Mouse (Mus musculus) G1E (cell line): ENCODE data around the gene Lrig3. TPM values are rescaled to one million over a fixed set of nuclear protein-coding genes. Genes with fewer than 3 reads are reported as not detected.

Experiments used
- ATAC-seq: 2 replicates; pipeline ENCODE4 v1.8.0; 2016; ENCODE audit warnings: mild to moderate bottlenecking; ENCODE audit not compliant: insufficient number of reproducible peaks, poor library complexity, low FRiP score, severe bottlenecking; ENCODE audit errors: extremely low read depth
- DNase-seq: peaks from one replicate; pipeline ENCODE4 v3.0.0; 2012; ENCODE audit warnings: low spot score
- H3K27me3 ChIP-seq: 2 replicates; pipeline ENCODE4 v1.6.1; 2012; ENCODE audit warnings: mild to moderate bottlenecking, low read length, inconsistent platforms; ENCODE audit not compliant: insufficient read depth
- H3K36me3 ChIP-seq: replicated peaks from 2 replicates; pipeline ENCODE3; 2012; ENCODE audit warnings: mild to moderate bottlenecking, inconsistent platforms
- H3K4me1 ChIP-seq: 2 replicates; pipeline ENCODE4 v1.6.1; 2012; ENCODE audit warnings: low read depth, low read length, inconsistent platforms, mixed read lengths; ENCODE audit not compliant: insufficient read depth
- H3K4me3 ChIP-seq: 2 replicates; pipeline ENCODE4 v1.5.1; 2012; ENCODE audit warnings: low read depth, mild to moderate bottlenecking, inconsistent platforms, low read length, moderate library complexity, mixed read lengths
- H3K9me3 ChIP-seq: replicated peaks from 2 replicates; pipeline ENCODE4 v1.6.1; 2012; ENCODE audit warnings: inconsistent platforms
- CTCF ChIP-seq: IDR thresholded peaks from 2 replicates; pipeline ENCODE4 v1.5.1; 2012; ENCODE audit warnings: low read depth, low read length, inconsistent platforms, mixed read lengths
- GATA1 ChIP-seq: IDR thresholded peaks from 2 replicates; pipeline ENCODE4 v1.6.1; 2012; ENCODE audit warnings: borderline replicate concordance, low read length, inconsistent platforms, mixed read lengths
- GATA2 ChIP-seq: IDR thresholded peaks from 2 replicates; pipeline ENCODE4 v1.6.1; 2012; ENCODE audit warnings: low read depth, low read length, inconsistent platforms, borderline replicate concordance
- POLR2AphosphoS5 ChIP-seq: IDR thresholded peaks from 2 replicates; pipeline ENCODE4 v1.6.1; 2012; ENCODE audit warnings: low read depth, low read length, inconsistent platforms; ENCODE audit not compliant: insufficient replicate concordance
- TAL1 ChIP-seq: conservative IDR thresholded peaks from 2 replicates; pipeline ENCODE4 v1.6.1; 2012; ENCODE audit warnings: low read depth, low read length, inconsistent platforms, mixed read lengths
- polyA plus RNA-seq: library from polyadenylated mRNA; stranded (reverse); fragments of >175 nt; gene quantifications from 2 replicates; pipeline ENCODE4 v1.2.3, GENCODE M21; 2012
- total RNA-seq, 2 experiments: library from RNA; stranded (forward) in 1 of 2; stranded (reverse) in 1 of 2; fragments of 200-1000 nt in 1 of 2; fragments of >200 nt in 1 of 2; fragmentation: Nextera tagmentation in 1 of 2; gene quantifications; 2 replicates each; pipeline ENCODE4 v1.2.3; 2014 to 2017

Gene Lrig3
- not detected in 2 replicates for total RNA-seq (2014; fragmentation: Nextera tagmentation)
- 0.12 and 0.22 TPM in 2 replicates for total RNA-seq (2017)
- not detected in 2 replicates for polyA plus RNA-seq

- TF ChIP-seq POLR2AphosphoS5 (no peak), GATA2 (no peak), CTCF (no peak), TAL1 (no peak), GATA1 (no peak)
- ATAC-seq, result no peak
- Histone ChIP-seq H3K9me3 (peaks cover 50% of the 10 kb centered on the region), H3K27me3 (no peaks in the 10 kb centered on the region), H3K4me1 (no peaks in the 10 kb centered on the region), H3K4me3 (no peak within 1 kb of the TSS; the same call in 1 of the 2 replicates), H3K36me3 (no peaks in the 10 kb centered on the region)
- no peak for DNase-seq
Observed at GRCm38 (mm10) chr10:125965968-125966480, at the start of gene Lrig3. Lrig3 (plus strand) TSS chr10:125966168.

- Histone ChIP-seq H3K4me3 (no peak overlapping the region), H3K27me3 (no peaks in the 10 kb centered on the region), H3K36me3 (no peaks in the 10 kb centered on the region), H3K9me3 (peaks cover 37% of the 10 kb centered on the region), H3K4me1 (no peaks in the 10 kb centered on the region)
- ATAC-seq, result no peak
- TF ChIP-seq GATA2, result no peak
- no peak for TF ChIP-seq CTCF
- TF ChIP-seq POLR2AphosphoS5, result no peak
- TF ChIP-seq TAL1, result no peak
- TF ChIP-seq GATA1, result no peak
- no peak for DNase-seq
Observed at GRCm38 (mm10) chr10:125916781-125917180, 49.2 kb upstream of the Lrig3 start.

- H3K9me3 ChIP-seq, result peaks cover 32% of the 10 kb centered on the region
Observed at GRCm38 (mm10) chr10:125917436-125917871, 48.5 kb upstream of the Lrig3 start.

GRCm38 (mm10) chr10:125918994-125919393 is 47.0 kb upstream of the Lrig3 start:
- TF ChIP-seq CTCF (no peak), GATA1 (no peak), TAL1 (no peak), POLR2AphosphoS5 (no peak), GATA2 (no peak)
- ATAC-seq, result no peak
- Histone ChIP-seq H3K9me3 (peaks cover 27% of the 10 kb centered on the region), H3K4me1 (no peaks in the 10 kb centered on the region), H3K36me3 (no peaks in the 10 kb centered on the region), H3K4me3 (no peak overlapping the region), H3K27me3 (no peaks in the 10 kb centered on the region)
- no peak for DNase-seq

More at GRCm38 (mm10) chr10:125917436-125917871, 48.5 kb upstream of the Lrig3 start:
- no peak for ATAC-seq
- Histone ChIP-seq H3K4me3 (no peak overlapping the region), H3K27me3 (no peaks in the 10 kb centered on the region), H3K4me1 (no peaks in the 10 kb centered on the region), H3K36me3 (no peaks in the 10 kb centered on the region)
- DNase-seq, result no peak
- TF ChIP-seq CTCF (no peak), GATA2 (no peak), TAL1 (no peak), GATA1 (no peak), POLR2AphosphoS5 (no peak)

GRCm38 (mm10) chr10:125921654-125922446 is 44.1 kb upstream of the Lrig3 start:
- Histone ChIP-seq H3K4me1 (no peaks in the 10 kb centered on the region), H3K27me3 (no peaks in the 10 kb centered on the region), H3K9me3 (peaks cover 36% of the 10 kb centered on the region), H3K4me3 (no peak overlapping the region), H3K36me3 (no peaks in the 10 kb centered on the region)
- no peak for TF ChIP-seq GATA2
- no peak for TF ChIP-seq POLR2AphosphoS5
- TF ChIP-seq GATA1, result no peak
- no peak for TF ChIP-seq TAL1
- no peak for TF ChIP-seq CTCF
- no peak for ATAC-seq
- DNase-seq, result no peak

GRCm38 (mm10) chr10:125929961-125930360 is 36.0 kb upstream of the Lrig3 start:
- H3K27me3 ChIP-seq, result no peaks in the 10 kb centered on the region
- TF ChIP-seq CTCF, result no peak
- no peak for TF ChIP-seq TAL1
- no peak for TF ChIP-seq GATA1
- TF ChIP-seq GATA2, result no peak
- no peaks in the 10 kb centered on the region for H3K36me3 ChIP-seq
- peaks cover 44% of the 10 kb centered on the region for H3K9me3 ChIP-seq
- H3K4me1 ChIP-seq, result no peaks in the 10 kb centered on the region
- H3K4me3 ChIP-seq, result no peak overlapping the region
- no peak for DNase-seq
- ATAC-seq, result no peak
